Mouse (Mus musculus): ENCODE results near the gene Glp2r.

DNA sequence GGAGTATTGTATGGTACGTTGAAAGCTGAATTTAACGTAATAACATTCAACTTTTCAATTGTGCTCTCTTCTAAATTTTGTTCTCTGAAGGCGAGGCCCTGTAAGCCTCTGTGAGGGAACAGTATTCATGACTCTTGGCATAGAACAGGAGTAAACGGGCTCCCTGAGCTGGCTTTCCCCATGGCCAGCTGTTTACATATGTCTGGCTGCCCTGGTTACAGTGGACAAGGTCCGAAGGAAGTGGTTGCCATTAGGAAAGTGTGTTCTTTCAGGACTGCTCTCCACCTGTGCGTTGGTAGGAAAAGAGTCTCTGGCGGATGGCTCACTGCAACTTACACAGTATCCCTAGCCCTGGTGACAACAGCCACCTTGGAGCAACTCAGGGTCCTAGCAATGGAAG, 143.8 kb downstream of the Glp2r start:
- TF ChIP-seq MAFK (IDR thresholded peaks at IDR 0.05; ENCODE audit: insufficient read depth, low read depth, low read length) (no peak), ZNF384 (IDR thresholded peaks at IDR 0.05; ENCODE audit: low read depth, low read length) (no peak)

All from ES-E14 (cell line).